Mouse (Mus musculus) CH12F3 (cell line): Measurements from ENCODE around the gene Xxylt1.

Source experiments
- in situ Hi-C: fragments of 300-500 bp; cut with MboI; formaldehyde crosslinking; loops from 2 replicates; pipeline ENCODE4 v1.14.3; 2020; ENCODE audit warnings: low sequenced_read_pairs

The Xxylt1 gene

GRCm38 (mm10) chr16:31081125-31081664 lies at the start of gene Xxylt1:
Gene Xxylt1 (minus strand): TSS chr16:31081432.
- in situ Hi-C loops: no loop called here

GRCm38 (mm10) chr16:31128116-31128515 lies 46.9 kb upstream of the Xxylt1 start:
- in situ Hi-C loops: no loop called here

GRCm38 (mm10) chr16:31124991-31125390 lies 43.8 kb upstream of the Xxylt1 start:
- in situ Hi-C loops: no loop called here

- in situ Hi-C loops: no loop called here
These were observed 40.4 kb upstream of the Xxylt1 start for GRCm38 (mm10) chr16:31121612-31122011.

GRCm38 (mm10) chr16:31113596-31113995 lies 32.4 kb upstream of the Xxylt1 start:
- in situ Hi-C loops: no loop called here

GRCm38 (mm10) chr16:31101352-31101751 lies 20.1 kb upstream of the Xxylt1 start:
- in situ Hi-C loops: no loop called here

GRCm38 (mm10) chr16:31099906-31100305 lies 18.7 kb upstream of the Xxylt1 start:
- in situ Hi-C loops: no loop called here

- in situ Hi-C loops: no loop called here
These were observed 12.8 kb upstream of the Xxylt1 start for GRCm38 (mm10) chr16:31094036-31094435.

GRCm38 (mm10) chr16:31093186-31093585 lies 12.0 kb upstream of the Xxylt1 start:
- in situ Hi-C loops: no loop called here

- in situ Hi-C loops: no loop called here
These were observed 659 bp upstream of the Xxylt1 start for GRCm38 (mm10) chr16:31081891-31082290.

GRCm38 (mm10) chr16:31080573-31081051 lies 620 bp downstream of the Xxylt1 start:
- in situ Hi-C loops: no loop called here

- in situ Hi-C loops: no loop called here
These were observed 3.8 kb downstream of the Xxylt1 start for GRCm38 (mm10) chr16:31077396-31077795.

GRCm38 (mm10) chr16:31076436-31076835 lies 4.8 kb downstream of the Xxylt1 start:
- in situ Hi-C loops: no loop called here

GRCm38 (mm10) chr16:31074324-31074908 lies 6.8 kb downstream of the Xxylt1 start:
- in situ Hi-C loops: loop anchor here (5.0 to 25.0 kb wide), 2 partner anchors 487 to 812 kb away; partner anchors contain the start of genes Cpn2 and Lsg1

- in situ Hi-C loops: loop anchor here (5.0 to 25.0 kb wide), 2 partner anchors 484 to 809 kb away; partner anchors contain the start of genes Cpn2 and Lsg1
These were observed 9.5 kb downstream of the Xxylt1 start for GRCm38 (mm10) chr16:31071731-31072130.

GRCm38 (mm10) chr16:31070358-31071133 lies 10.7 kb downstream of the Xxylt1 start:
- in situ Hi-C loops: loop anchor here (5.0 to 25.0 kb wide), 2 partner anchors 483 to 808 kb away; partner anchors contain the start of genes Cpn2 and Lsg1

- in situ Hi-C loops: loop anchor here (5.0 to 25.0 kb wide), 2 partner anchors 482 to 807 kb away; partner anchors contain the start of genes Cpn2 and Lsg1
These were observed 11.7 kb downstream of the Xxylt1 start for GRCm38 (mm10) chr16:31069211-31070166.

- in situ Hi-C loops: loop anchor here (25.0 kb wide), 1 partner anchor 806 kb away; the partner anchor contains the start of gene Cpn2
These were observed 13.0 kb downstream of the Xxylt1 start for GRCm38 (mm10) chr16:31068280-31068679.

- in situ Hi-C loops: loop anchor here (25.0 kb wide), 1 partner anchor 804 kb away; the partner anchor contains the start of gene Cpn2
These were observed 14.7 kb downstream of the Xxylt1 start for GRCm38 (mm10) chr16:31066344-31067098.
